8 mouse cellular contexts compared by ENCODE assay signal in genomic region chr17:12118131-12118530, GRCm38 (mm10). TPM values are rescaled to one million over a fixed set of nuclear protein-coding genes. Genes with fewer than 3 reads are reported as not detected.
DNase-seq lines count a peak whose midpoint lies in the region; ATAC-seq lines count a peak whose summit lies in the region.

No protein-coding gene starts in this region.

- H3K9ac ChIP-seq in forebrain, embryonic 11.5 days (ENCODE audit: low read length) = peak overlapping the region; percentile 80
- H3K9ac ChIP-seq in midbrain, embryonic 11.5 days (ENCODE audit: low read length) = peak overlapping the region; percentile 82

- H3K4me3 ChIP-seq in forebrain, embryonic 11.5 days (ENCODE audit: low read depth, low read length) = peak overlapping the region; percentile 68
- peak overlapping the region; percentile 70 for H3K4me3 ChIP-seq in midbrain, embryonic 11.5 days (ENCODE audit: low read depth, low read length)

- no peaks in the 10 kb centered on the region for H3K9me3 ChIP-seq in forebrain, embryonic 11.5 days (ENCODE audit: control insufficient read depth, low read length)
- no peaks in the 10 kb centered on the region for H3K9me3 ChIP-seq in midbrain, embryonic 11.5 days (ENCODE audit: control insufficient read depth, low read length)

- H3K4me2 ChIP-seq in forebrain, embryonic 11.5 days (ENCODE audit: low read depth, low read length, severe bottlenecking) = peak overlapping the region; percentile 89
- H3K4me2 ChIP-seq in midbrain, embryonic 11.5 days = peak overlapping the region; percentile 92

- no peaks in the 10 kb centered on the region for H3K36me3 ChIP-seq in forebrain, embryonic 11.5 days (ENCODE audit: control insufficient read depth, insufficient read depth, low read length)
- no peaks in the 10 kb centered on the region for H3K36me3 ChIP-seq in midbrain, embryonic 11.5 days (ENCODE audit: control insufficient read depth, insufficient read depth, low read length)

- no peak overlapping the region for H3K27ac ChIP-seq in forebrain, embryonic 11.5 days (ENCODE audit: low read depth, low read length)
- H3K27ac ChIP-seq in midbrain, embryonic 11.5 days (ENCODE audit: low read depth, low read length) = no peak overlapping the region; the same call in 1 of the 2 replicates

- H3K27me3 ChIP-seq in forebrain, embryonic 11.5 days (ENCODE audit: control insufficient read depth, insufficient read depth, low read length) = no peaks in the 10 kb centered on the region
- H3K27me3 ChIP-seq in midbrain, embryonic 11.5 days (ENCODE audit: control insufficient read depth, insufficient read depth, low read length) = no peaks in the 10 kb centered on the region

- peaks cover 7% of the 10 kb centered on the region; the same call in 1 of the 2 replicates for H3K4me1 ChIP-seq in forebrain, embryonic 11.5 days (replicated peaks; ENCODE audit: control insufficient read depth, insufficient read depth, low read length)
- peaks cover 9% of the 10 kb centered on the region; the same call in 1 of the 2 replicates for H3K4me1 ChIP-seq in midbrain, embryonic 11.5 days (ENCODE audit: control insufficient read depth, insufficient read depth, low read length)

- DNase-seq in spleen, postnatal 10 days (ENCODE audit: low spot score in 2 of 2) = peak; percentile 40 to 42
- no peak for DNase-seq in spleen, postnatal 14 days (ENCODE audit: low spot score in 2 of 2)
- DNase-seq in forebrain, embryonic 11.5 days (ENCODE audit: low spot score) = no peak
- peak; percentile 19 for DNase-seq in kidney, adult 9 months
- DNase-seq in midbrain, embryonic 11.5 days (ENCODE audit: low spot score, missing footprints) = no peak
- no peak for DNase-seq in frontal cortex, adult 2 months (ENCODE audit: extremely low spot score in 1 of 2, low spot score in 1 of 2)
- no peak for DNase-seq in adrenal gland, postnatal 10 days
- no peak for DNase-seq in adrenal gland, adult 8-10 months

- WGBS in forebrain, embryonic 11.5 days = 9% methylated on average over 9 of the region's 9 CpGs
- 6% methylated on average over 9 of the region's 9 CpGs for WGBS in midbrain, embryonic 11.5 days

- no peak for ATAC-seq in forebrain, embryonic 11.5 days (replicated peaks; ENCODE audit: low FRiP score)
- ATAC-seq in midbrain, embryonic 11.5 days (ENCODE audit: low FRiP score) = no peak

RNA-seq across cellular contexts. Expression of gene Agpat4, which starts 0.4 kb away (rescaled TPM):
- polyA plus RNA-seq in forebrain, embryonic 11.5 days (2014; fragmentation: Nextera tagmentation; extraction: Ambion mirVana) = 31.1 and 35.6 TPM in 2 replicates
- 22.9 and 24.6 TPM in 2 replicates for polyA plus RNA-seq in midbrain, embryonic 11.5 days (2014; fragmentation: Nextera tagmentation; extraction: Ambion mirVana)
- 44.4 and 48.5 TPM in 2 replicates for polyA plus RNA-seq in frontal cortex, adult 2 months (2012; rRNA removed)
- 10 to 100 TPM; 19.9 to 21.0 TPM for total RNA-seq in adrenal gland, postnatal 10 days (2021)
- 100 to 1,000 TPM in 2 of 4 experiments, 10 to 100 TPM in 2; 40.1 to 106 (median 76.9) TPM for total RNA-seq in adrenal gland, adult 8-10 months (2022)

Comparison
In these comparisons a context has a peak if more than half of its experiments do, and no peak if none do; other contexts are left out.
1. DNase-seq: peak in spleen, postnatal 10 days (2 of 2) and kidney, adult 9 months (single experiment); none in spleen, postnatal 14 days (0 of 2), forebrain, embryonic 11.5 days (single experiment), midbrain, embryonic 11.5 days (single experiment), frontal cortex, adult 2 months (0 of 2), adrenal gland, postnatal 10 days (single experiment) and adrenal gland, adult 8-10 months (single experiment).